Mouse (Mus musculus): ENCODE results near the gene Spon1. TPM values are rescaled to one million over a fixed set of nuclear protein-coding genes. Genes with fewer than 3 reads are reported as not detected.
A peak's percentile ranks its signal among the peaks of the same experiment; 100 is the strongest.

Spon1 gene
- total and polyA plus RNA-seq, 2 experiments from 2014 or later: 25.8 to 26.4 TPM

DNA sequence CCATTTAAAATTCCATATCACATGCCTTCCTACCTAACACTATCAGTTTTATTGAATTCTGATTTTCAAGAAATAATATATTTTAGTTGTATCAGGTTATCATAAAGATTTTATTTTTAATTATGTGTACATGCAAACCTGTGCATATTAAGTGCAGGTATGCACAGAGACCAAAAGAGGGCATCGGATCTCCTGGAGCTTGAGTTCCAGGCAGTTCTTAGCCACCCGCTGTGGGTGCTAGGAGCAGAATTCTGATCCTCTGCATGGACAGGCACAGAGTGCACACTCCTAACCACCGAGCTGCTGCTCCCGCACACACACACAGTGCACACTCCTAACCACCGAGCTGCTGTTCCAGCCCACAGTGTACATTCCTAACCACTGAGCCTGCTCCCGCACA lies 294.6 kb downstream of the Spon1 start:
- DNase-seq (no peak), ATAC-seq (no peak)
- Histone ChIP-seq H3K9me3 (ENCODE audit: low read length) (no peaks in the 10 kb centered on the region), H3K36me3 (ENCODE audit: insufficient read depth) (no peaks in the 10 kb centered on the region), H3K27me3 (ENCODE audit: insufficient read depth, low read length) (no peaks in the 10 kb centered on the region), H3K4me2 (ENCODE audit: low read depth) (no peak overlapping the region), H3K27ac (ENCODE audit: low read depth, low read length) (no peak overlapping the region), H3K4me1 (ENCODE audit: insufficient read depth) (no peaks in the 10 kb centered on the region), H3K4me3 (ENCODE audit: low read depth, low read length) (no peak overlapping the region), H3K9ac (no peak overlapping the region)
- TF ChIP-seq CTCF (IDR thresholded peaks at IDR 0.05; ENCODE audit: low read depth): no peak
- WGBS: 95% methylated on average over 6 of the region's 6 CpGs

- no peak overlapping the region for H3K9ac ChIP-seq
- no peak for DNase-seq
- no peak overlapping the region for H3K27ac ChIP-seq (ENCODE audit: low read depth, low read length)
- 0 out of 2 replicates have a peak, but pooled peaks cover 5% of the 10 kb centered on the region for H3K4me1 ChIP-seq (ENCODE audit: insufficient read depth)
- ATAC-seq: no peak
- WGBS: 29% methylated on average over 1 of the region's 1 CpGs
- H3K27me3 ChIP-seq (ENCODE audit: insufficient read depth, low read length): no peaks in the 10 kb centered on the region
- no peak for TF ChIP-seq CTCF (IDR thresholded peaks at IDR 0.05; ENCODE audit: low read depth)
- no peaks in the 10 kb centered on the region for H3K9me3 ChIP-seq (ENCODE audit: low read length)
- H3K4me3 ChIP-seq (ENCODE audit: low read depth, low read length): no peak overlapping the region
- no peak overlapping the region for H3K4me2 ChIP-seq (ENCODE audit: low read depth)
- no peaks in the 10 kb centered on the region for H3K36me3 ChIP-seq (ENCODE audit: insufficient read depth)
These were observed 296.7 kb downstream of the Spon1 start for GRCm38 (mm10) chr7:114062451-114062850.

DNA sequence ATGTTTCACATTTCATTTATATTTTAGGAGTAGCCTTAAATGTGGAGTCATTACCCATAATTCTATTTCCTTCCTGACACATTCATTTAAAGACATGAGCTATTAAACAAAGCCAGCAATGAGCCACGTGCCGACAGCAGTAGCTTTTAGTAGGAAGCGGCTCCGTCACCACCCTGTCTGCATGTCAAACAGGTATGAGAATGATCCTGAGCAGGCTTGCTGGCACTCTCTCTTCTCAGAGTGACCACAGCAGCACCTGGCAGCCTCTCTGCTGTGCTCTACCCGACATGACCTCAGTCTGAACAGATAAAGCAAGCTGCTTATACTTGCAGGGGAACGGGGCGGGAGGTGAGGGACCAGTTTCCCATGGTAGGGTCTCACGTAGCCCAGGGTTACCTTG lies 297.7 kb downstream of the Spon1 start:
- Histone ChIP-seq H3K4me2 (ENCODE audit: low read depth) (no peak overlapping the region), H3K36me3 (ENCODE audit: insufficient read depth) (no peaks in the 10 kb centered on the region), H3K9me3 (ENCODE audit: low read length) (no peaks in the 10 kb centered on the region), H3K27ac (ENCODE audit: low read depth, low read length) (no peak overlapping the region), H3K27me3 (ENCODE audit: insufficient read depth, low read length) (no peaks in the 10 kb centered on the region), H3K4me1 (ENCODE audit: insufficient read depth) (0 out of 2 replicates have a peak, but pooled peaks cover 5% of the 10 kb centered on the region), H3K4me3 (ENCODE audit: low read depth, low read length) (no peak overlapping the region), H3K9ac (no peak overlapping the region)
- no peak for TF ChIP-seq CTCF (IDR thresholded peaks at IDR 0.05; ENCODE audit: low read depth)
- 63% methylated on average over 8 of the region's 8 CpGs for WGBS
- no peak for DNase-seq
- ATAC-seq: peak; percentile 40; the same call in 1 of the 2 replicates

GRCm38 (mm10) chr7:114063966-114064365 lies 298.2 kb downstream of the Spon1 start:
- no peak overlapping the region for H3K27ac ChIP-seq (ENCODE audit: low read depth, low read length)
- no peak for TF ChIP-seq CTCF (IDR thresholded peaks at IDR 0.05; ENCODE audit: low read depth)
- H3K9me3 ChIP-seq (ENCODE audit: low read length): no peaks in the 10 kb centered on the region
- H3K4me1 ChIP-seq (ENCODE audit: insufficient read depth): 0 out of 2 replicates have a peak, but pooled peaks cover 5% of the 10 kb centered on the region
- no peak overlapping the region for H3K4me3 ChIP-seq (ENCODE audit: low read depth, low read length)
- no peaks in the 10 kb centered on the region for H3K27me3 ChIP-seq (ENCODE audit: insufficient read depth, low read length)
- no peaks in the 10 kb centered on the region for H3K36me3 ChIP-seq (ENCODE audit: insufficient read depth)
- no peak overlapping the region for H3K4me2 ChIP-seq (ENCODE audit: low read depth)
- DNase-seq (no peak), ATAC-seq (no peak)
- no peak overlapping the region for H3K9ac ChIP-seq
- 85% methylated on average over 6 of the region's 6 CpGs for WGBS

- 34% methylated on average over 11 of the region's 11 CpGs for WGBS
These were observed 299.8 kb downstream of the Spon1 start for GRCm38 (mm10) chr7:114065407-114066185.

GRCm38 (mm10) chr7:114066529-114067178 lies 300.9 kb downstream of the Spon1 start:
- DNase-seq: peak; percentile 83
- Histone ChIP-seq H3K27me3 (ENCODE audit: insufficient read depth, low read length) (no peaks in the 10 kb centered on the region), H3K9ac (peak overlapping the region; percentile 14; the same call in 1 of the 2 replicates), H3K36me3 (ENCODE audit: insufficient read depth) (no peaks in the 10 kb centered on the region), H3K4me1 (ENCODE audit: insufficient read depth) (0 out of 2 replicates have a peak, but pooled peaks cover 5% of the 10 kb centered on the region), H3K4me3 (ENCODE audit: low read depth, low read length) (peak overlapping the region; percentile 19), H3K4me2 (ENCODE audit: low read depth) (peak overlapping the region; percentile 48), H3K27ac (ENCODE audit: low read depth, low read length) (no peak overlapping the region), H3K9me3 (ENCODE audit: low read length) (no peaks in the 10 kb centered on the region)
- peak; percentile 96 for TF ChIP-seq CTCF (IDR thresholded peaks at IDR 0.05; ENCODE audit: low read depth)
- peak; percentile 78 for ATAC-seq
- WGBS: 12% methylated on average over 14 of the region's 14 CpGs

More at GRCm38 (mm10) chr7:114065407-114066185, 299.8 kb downstream of the Spon1 start:
- Histone ChIP-seq H3K9ac (no peak overlapping the region), H3K4me1 (ENCODE audit: insufficient read depth) (0 out of 2 replicates have a peak, but pooled peaks cover 5% of the 10 kb centered on the region), H3K4me2 (ENCODE audit: low read depth) (no peak overlapping the region), H3K27me3 (ENCODE audit: insufficient read depth, low read length) (no peaks in the 10 kb centered on the region), H3K4me3 (ENCODE audit: low read depth, low read length) (no peak overlapping the region), H3K27ac (ENCODE audit: low read depth, low read length) (no peak overlapping the region), H3K36me3 (ENCODE audit: insufficient read depth) (no peaks in the 10 kb centered on the region), H3K9me3 (ENCODE audit: low read length) (no peaks in the 10 kb centered on the region)
- no peak for DNase-seq
- no peak for ATAC-seq
- no peak for TF ChIP-seq CTCF (IDR thresholded peaks at IDR 0.05; ENCODE audit: low read depth)

Measured in forebrain, postnatal 0 days (tissue).